8 mouse cellular contexts compared by ENCODE assay signal in the genomic region with DNA sequence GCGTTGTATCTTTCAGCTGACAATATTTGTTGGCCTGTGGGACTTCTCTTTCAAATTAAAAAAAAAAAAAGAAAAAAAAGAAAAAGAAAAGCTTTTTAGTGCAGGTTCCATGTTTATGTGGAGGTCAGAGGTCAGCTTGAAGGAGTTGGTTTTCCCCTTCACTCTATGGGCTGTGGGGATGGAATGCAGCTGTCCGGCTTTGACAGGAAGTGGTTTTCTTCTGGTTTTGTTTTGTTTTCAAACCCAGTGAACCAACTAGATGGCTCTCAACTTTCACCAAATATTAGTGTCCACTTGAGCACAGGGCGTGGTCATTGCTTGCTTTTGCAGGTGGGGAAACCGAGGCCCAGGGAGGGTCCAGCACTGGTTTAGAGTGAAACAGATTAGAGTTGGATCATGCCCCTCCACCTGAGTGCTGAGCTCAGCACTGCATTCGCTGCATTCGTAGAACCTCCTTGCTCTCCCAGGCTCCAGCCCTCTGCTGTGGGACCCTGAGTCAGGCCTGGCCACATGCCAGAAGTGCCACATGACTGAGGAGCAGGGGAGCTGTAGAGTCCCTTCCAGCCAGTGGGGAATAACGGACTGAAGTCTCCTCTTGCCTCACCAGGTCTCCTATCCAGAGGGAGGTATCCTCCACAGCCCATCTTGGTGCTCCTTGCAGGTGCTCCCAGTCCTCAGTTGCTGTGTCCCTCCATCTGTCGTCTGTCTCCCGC.
A peak's percentile ranks its signal among the peaks of the same experiment; 100 is the strongest.
DNase-seq lines count a peak whose midpoint lies in the region; ATAC-seq and TF ChIP-seq lines count a peak whose summit lies in the region.

No protein-coding gene starts in this region.

- H3K4me3 ChIP-seq in lung, adult 2 months (replicated peaks; ENCODE audit: extremely low read depth, low read depth, low read length): no peak overlapping the region
- H3K4me3 ChIP-seq in embryonic fibroblast, embryonic 13.5 days (ENCODE audit: insufficient read depth, low read length): no peak overlapping the region
- no peak overlapping the region for H3K4me3 ChIP-seq in kidney, postnatal 0 days (replicated peaks; ENCODE audit: low read depth, low read length)

- peak; percentile 81 for ATAC-seq in kidney, postnatal 0 days (replicated peaks; ENCODE audit: low FRiP score, low read depth)
- 0 out of 2 replicates have a peak, but pooled peaks have one; percentile 19 for ATAC-seq in megakaryocyte-erythroid progenitor cell, adult 5-6 weeks (replicated peaks; ENCODE audit: low FRiP score, low TSS enrichment, poor library complexity, severe bottlenecking)

- no peak for TF ChIP-seq CTCF in lung, adult 2 months (IDR thresholded peaks at IDR 0.05; ENCODE audit: insufficient read depth, low read length)
- TF ChIP-seq CTCF in embryonic fibroblast, embryonic 13.5 days (IDR thresholded peaks at IDR 0.05; ENCODE audit: borderline replicate concordance, insufficient read depth, low read length): no peak
- TF ChIP-seq CTCF in kidney, postnatal 0 days (IDR thresholded peaks at IDR 0.05; ENCODE audit: low read depth): peak; percentile 25; the same call in 1 of the 2 replicates

- 28% methylated on average over 9 of the region's 9 CpGs for WGBS in lung, adult 2 months
- WGBS in kidney, postnatal 0 days: 20% methylated on average over 9 of the region's 9 CpGs

- no peaks in the 10 kb centered on the region for H3K36me3 ChIP-seq in kidney, postnatal 0 days (ENCODE audit: insufficient read depth, low read length)

- H3K4me1 ChIP-seq in lung, adult 2 months (ENCODE audit: control insufficient read depth, insufficient read depth, low read length): peaks cover 11% of the 10 kb centered on the region
- peaks cover 13% of the 10 kb centered on the region; the same call in 1 of the 2 replicates for H3K4me1 ChIP-seq in embryonic fibroblast, embryonic 13.5 days (ENCODE audit: control insufficient read depth, insufficient read depth, low read length)
- H3K4me1 ChIP-seq in kidney, postnatal 0 days (replicated peaks; ENCODE audit: insufficient read depth, low read length): peaks cover 37% of the 10 kb centered on the region

- H3K27ac ChIP-seq in embryonic fibroblast, embryonic 13.5 days (ENCODE audit: insufficient read depth, low read length): peak overlapping the region; percentile 26
- H3K27ac ChIP-seq in kidney, postnatal 0 days: peak overlapping the region; percentile 63

- no peak for TF ChIP-seq POLR2A in lung, adult 2 months (IDR thresholded peaks at IDR 0.05; ENCODE audit: borderline replicate concordance, extremely low read depth, low read depth, low read length)
- TF ChIP-seq POLR2A in embryonic fibroblast, embryonic 13.5 days (IDR thresholded peaks at IDR 0.05; ENCODE audit: low read depth, low read length): no peak

- H3K4me2 ChIP-seq in kidney, postnatal 0 days (ENCODE audit: low read length): no peak overlapping the region

- peak; percentile 39 to 52 for DNase-seq in lung, adult 18-20 months
- no peak for DNase-seq in lung, adult 2 months
- peak; percentile 79 for DNase-seq in adrenal gland, postnatal 14 days
- DNase-seq in kidney, postnatal 0 days (ENCODE audit: low spot score): peak; percentile 86
- DNase-seq in layer of hippocampus, postnatal 25 days (ENCODE audit: extremely low spot score in 1 of 2, low spot score in 1 of 2): no peak
- DNase-seq in cerebellum, adult 8-10 months: no peak

- no peaks in the 10 kb centered on the region for H3K9me3 ChIP-seq in kidney, postnatal 0 days (replicated peaks; ENCODE audit: low read length)

- H3K9ac ChIP-seq in kidney, postnatal 0 days (ENCODE audit: low read depth, low read length): no peak overlapping the region

- no peaks in the 10 kb centered on the region for H3K27me3 ChIP-seq in kidney, postnatal 0 days (ENCODE audit: insufficient read depth, low read length)

Comparison
In these comparisons a context has a peak if more than half of its experiments do, and no peak if none do; other contexts are left out.
1. DNase-seq: peak in lung, adult 18-20 months (2 of 2), adrenal gland, postnatal 14 days (single experiment) and kidney, postnatal 0 days (single experiment); none in lung, adult 2 months (single experiment), layer of hippocampus, postnatal 25 days (0 of 2) and cerebellum, adult 8-10 months (single experiment).